Mouse (Mus musculus) megakaryocyte, embryonic 14.5 days (primary cell): ENCODE data around the gene Xylt2.

Source experiments
- FLI1 ChIP-seq: IDR thresholded peaks from 2 replicates; pipeline ENCODE4 v1.6.1; 2012; ENCODE audit warnings: low read length, inconsistent platforms, mixed read lengths
- GATA1 ChIP-seq: IDR thresholded peaks from 3 replicates; pipeline ENCODE4 v1.6.1; 2012; ENCODE audit warnings: mixed read lengths, low read length, inconsistent platforms, borderline replicate concordance

GRCm38 (mm10) chr11:94704472-94704871 lies 27.2 kb upstream of the Xylt2 start, which contains the start of gene Gm11541:
- no peak for TF ChIP-seq GATA1
- no peak for TF ChIP-seq FLI1
